20 mouse cellular contexts compared by ENCODE assay signal in the genomic region with DNA sequence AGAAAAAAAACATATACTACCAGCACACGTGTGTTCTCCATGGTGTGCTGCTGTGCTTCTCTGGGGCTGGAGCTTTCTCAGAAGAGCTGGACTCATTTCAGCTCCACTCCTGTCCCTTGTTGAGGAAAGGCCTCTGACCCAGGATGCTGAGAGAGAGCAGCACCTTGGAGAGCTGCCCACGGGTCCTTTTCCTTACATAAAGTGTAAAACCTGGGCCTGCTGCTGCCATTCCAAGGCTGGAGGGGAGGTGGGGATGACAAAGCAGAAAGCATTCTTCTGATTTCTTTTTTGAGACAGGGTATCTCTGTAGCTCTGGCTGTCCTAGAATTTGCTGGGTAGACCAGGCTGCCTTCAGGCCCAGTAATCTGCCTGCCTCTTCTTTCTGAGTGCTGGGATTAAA. TPM values are rescaled to one million over a fixed set of nuclear protein-coding genes. Genes with fewer than 3 reads are reported as not detected.
DNase-seq lines count a peak whose midpoint lies in the region; ATAC-seq and TF ChIP-seq lines count a peak whose summit lies in the region.
"Had no signal": no experiment of that assay in that cellular context is flagged by ENCODE, and none has a peak within 500 bp of the region (broad histone marks: within the 10 kb centered on the region; RNA-seq: fewer than 3 reads in every experiment).

No protein-coding gene starts in this region.

- H3K4me3 ChIP-seq in kidney, postnatal 0 days (replicated peaks; ENCODE audit: low read depth, low read length): no peak overlapping the region
- no peak overlapping the region for H3K4me3 ChIP-seq in kidney, adult 2 months (ENCODE audit: insufficient read depth, low read depth, low read length)
- H3K4me3 ChIP-seq in limb, embryonic 11.5 days (ENCODE audit: low read depth, low read length): no peak overlapping the region
- H3K4me3 ChIP-seq: forebrain, embryonic 13.5 days; gastrocnemius, adult 2 months; heart, embryonic 13.5 days; limb, embryonic 13.5 days; stomach, embryonic 15.5 days had no signal

- no peak overlapping the region for H3K4me2 ChIP-seq in kidney, postnatal 0 days (ENCODE audit: low read length)
- no peak overlapping the region for H3K4me2 ChIP-seq in limb, embryonic 11.5 days (ENCODE audit: low read depth, severe bottlenecking)
- H3K4me2 ChIP-seq: forebrain, embryonic 13.5 days; heart, embryonic 13.5 days; limb, embryonic 13.5 days; stomach, embryonic 15.5 days had no signal

- peaks cover 15% of the 10 kb centered on the region; the same call in 1 of the 2 replicates for H3K4me1 ChIP-seq in kidney, postnatal 0 days (replicated peaks; ENCODE audit: insufficient read depth, low read length)
- peaks cover 13% of the 10 kb centered on the region for H3K4me1 ChIP-seq in kidney, adult 2 months (ENCODE audit: control insufficient read depth, insufficient read depth, low read length)
- H3K4me1 ChIP-seq in limb, embryonic 11.5 days (ENCODE audit: control insufficient read depth, insufficient read depth, low read length): no peaks in the 10 kb centered on the region

- no peak overlapping the region for H3K27ac ChIP-seq in kidney, postnatal 0 days
- H3K27ac ChIP-seq in kidney, adult 2 months (ENCODE audit: insufficient read depth, low read depth, low read length): no peak overlapping the region
- H3K27ac ChIP-seq in limb, embryonic 11.5 days (replicated peaks; ENCODE audit: low read depth, low read length): no peak overlapping the region
- H3K27ac ChIP-seq: forebrain, embryonic 13.5 days; heart, embryonic 13.5 days; limb, embryonic 13.5 days; liver, embryonic 14.5 days; stomach, embryonic 15.5 days had no signal

- DNase-seq in kidney, postnatal 0 days (ENCODE audit: low spot score): peak; percentile 25
- DNase-seq in kidney, adult 2 months: no peak
- DNase-seq in ES-CJ7 (ENCODE audit: low read depth, low spot score) (peak; percentile 34), NIH3T3 (ENCODE audit: low read depth) (peak; percentile 52)
- peak; percentile 31 for DNase-seq in limb, embryonic 11.5 days (ENCODE audit: low spot score)
- no peak for DNase-seq in frontal cortex, postnatal 10 days (ENCODE audit: low spot score in 2 of 2)
- DNase-seq in ovary, postnatal 14 days (ENCODE audit: low spot score): no peak
- DNase-seq: gastrocnemius, adult 2 months; heart, adult 11 months; heart, postnatal 4 days; kidney, adult 18-20 months; lung, postnatal 10 days; spleen, adult 18-20 months had no signal

- H3K27me3 ChIP-seq in kidney, postnatal 0 days (ENCODE audit: insufficient read depth, low read length): no peaks in the 10 kb centered on the region
- H3K27me3 ChIP-seq in kidney, adult 2 months (replicated peaks; ENCODE audit: control insufficient read depth, insufficient read depth, low read length): no peaks in the 10 kb centered on the region
- no peaks in the 10 kb centered on the region for H3K27me3 ChIP-seq in limb, embryonic 11.5 days (ENCODE audit: control insufficient read depth, insufficient read depth, low read length)
- H3K27me3 ChIP-seq: forebrain, embryonic 13.5 days; heart, embryonic 13.5 days; limb, embryonic 13.5 days; Patski; stomach, embryonic 15.5 days had no signal

- no peak for TF ChIP-seq POLR2A in kidney, adult 2 months (IDR thresholded peaks at IDR 0.05; ENCODE audit: low read depth, low read length)

- peaks cover 25% of the 10 kb centered on the region for H3K36me3 ChIP-seq in kidney, postnatal 0 days (ENCODE audit: insufficient read depth, low read length)
- no peaks in the 10 kb centered on the region; the same call in 1 of the 2 replicates for H3K36me3 ChIP-seq in kidney, adult 2 months (ENCODE audit: control insufficient read depth, insufficient read depth, low read length)
- peaks cover 14% of the 10 kb centered on the region for H3K36me3 ChIP-seq in limb, embryonic 11.5 days (ENCODE audit: control insufficient read depth, insufficient read depth, low read length)

- WGBS in kidney, postnatal 0 days: 48% methylated on average over 2 of the region's 2 CpGs
- 32% methylated on average over 2 of the region's 2 CpGs for WGBS in kidney, adult 2 months
- 36% methylated on average over 2 of the region's 2 CpGs for WGBS in limb, embryonic 11.5 days

- no peak for ATAC-seq in kidney, postnatal 0 days (replicated peaks; ENCODE audit: low FRiP score, low read depth)
- ATAC-seq in limb, embryonic 11.5 days (ENCODE audit: insufficient number of reproducible peaks, low FRiP score, low TSS enrichment, low read depth): no peak
- ATAC-seq: forebrain, embryonic 13.5 days; midbrain, embryonic 16.5 days; Patski had no signal

- no peaks in the 10 kb centered on the region for H3K9me3 ChIP-seq in kidney, postnatal 0 days (replicated peaks; ENCODE audit: low read length)
- no peaks in the 10 kb centered on the region for H3K9me3 ChIP-seq in limb, embryonic 11.5 days (ENCODE audit: control insufficient read depth, low read length)
- H3K9me3 ChIP-seq: forebrain, embryonic 13.5 days; heart, embryonic 13.5 days; limb, embryonic 13.5 days; stomach, embryonic 15.5 days had no signal

- TF ChIP-seq CTCF in kidney, postnatal 0 days (IDR thresholded peaks at IDR 0.05; ENCODE audit: low read depth): no peak
- no peak for TF ChIP-seq CTCF in kidney, adult 2 months (conservative IDR thresholded peaks at IDR 0.05; ENCODE audit: insufficient read depth, insufficient read length, low read depth, low read length)

- H3K9ac ChIP-seq in kidney, postnatal 0 days (ENCODE audit: low read depth, low read length): no peak overlapping the region
- no peak overlapping the region for H3K9ac ChIP-seq in limb, embryonic 11.5 days (ENCODE audit: low read length)
- H3K9ac ChIP-seq: forebrain, embryonic 13.5 days; heart, embryonic 13.5 days; limb, embryonic 13.5 days; liver, embryonic 14.5 days; stomach, embryonic 15.5 days had no signal

RNA-seq across cellular contexts. Expression of a gene that starts 14.3 kb away (rescaled TPM):
- polyA plus RNA-seq in kidney, postnatal 0 days (2015; fragmentation: Nextera tagmentation; extraction: Ambion mirVana): 77.0 and 78.7 TPM in 2 replicates
- polyA plus RNA-seq in kidney, adult 2 months (2012; rRNA removed): 97.9 and 98.2 TPM in 2 replicates
- 111 and 114 TPM in 2 replicates for polyA plus RNA-seq in limb, embryonic 11.5 days (2014; fragmentation: Nextera tagmentation; extraction: Ambion mirVana)

RNA-seq across cellular contexts. Expression of a gene that starts 14.6 kb away (rescaled TPM):
- 14.3 and 15.5 TPM in 2 replicates for polyA plus RNA-seq in kidney, postnatal 0 days (2015; fragmentation: Nextera tagmentation; extraction: Ambion mirVana)
- polyA plus RNA-seq in kidney, adult 2 months (2012; rRNA removed): 26.5 and 31.5 TPM in 2 replicates
- polyA plus RNA-seq in limb, embryonic 11.5 days (2014; fragmentation: Nextera tagmentation; extraction: Ambion mirVana): 14.6 and 16.0 TPM in 2 replicates

RNA-seq across cellular contexts. Expression of a gene that starts 56.6 kb away (rescaled TPM):
- 14.2 and 15.5 TPM in 2 replicates for polyA plus RNA-seq in kidney, postnatal 0 days (2015; fragmentation: Nextera tagmentation; extraction: Ambion mirVana)
- 226 and 357 TPM in 2 replicates for polyA plus RNA-seq in kidney, adult 2 months (2012; rRNA removed)
- 21.3 and 21.4 TPM in 2 replicates for polyA plus RNA-seq in limb, embryonic 11.5 days (2014; fragmentation: Nextera tagmentation; extraction: Ambion mirVana)

RNA-seq across cellular contexts. Expression of a gene that starts 59.9 kb away (rescaled TPM):
- 33.9 and 36.1 TPM in 2 replicates for polyA plus RNA-seq in kidney, postnatal 0 days (2015; fragmentation: Nextera tagmentation; extraction: Ambion mirVana)
- 10.4 and 13.2 TPM in 2 replicates for polyA plus RNA-seq in kidney, adult 2 months (2012; rRNA removed)
- polyA plus RNA-seq in limb, embryonic 11.5 days (2014; fragmentation: Nextera tagmentation; extraction: Ambion mirVana): 102 and 104 TPM in 2 replicates

Comparison
In these comparisons a context has a peak if more than half of its experiments do, and no peak if none do; other contexts are left out.
1. DNase-seq: peak in kidney, postnatal 0 days (single experiment), ES-CJ7 (single experiment), NIH3T3 (single experiment) and limb, embryonic 11.5 days (single experiment); none in kidney, adult 2 months (single experiment), frontal cortex, postnatal 10 days (0 of 2) and ovary, postnatal 14 days (single experiment).
2. RNA of a gene that starts 56.6 kb away (polyA plus RNA-seq): 226 to 357 TPM in kidney, adult 2 months; 21.3 to 21.4 TPM in limb, embryonic 11.5 days and 14.2 to 15.5 TPM in kidney, postnatal 0 days; every median in the first group is over 10 times any median in the second.